ENCODE assay signal across 8 mouse cellular contexts in the genomic region with DNA sequence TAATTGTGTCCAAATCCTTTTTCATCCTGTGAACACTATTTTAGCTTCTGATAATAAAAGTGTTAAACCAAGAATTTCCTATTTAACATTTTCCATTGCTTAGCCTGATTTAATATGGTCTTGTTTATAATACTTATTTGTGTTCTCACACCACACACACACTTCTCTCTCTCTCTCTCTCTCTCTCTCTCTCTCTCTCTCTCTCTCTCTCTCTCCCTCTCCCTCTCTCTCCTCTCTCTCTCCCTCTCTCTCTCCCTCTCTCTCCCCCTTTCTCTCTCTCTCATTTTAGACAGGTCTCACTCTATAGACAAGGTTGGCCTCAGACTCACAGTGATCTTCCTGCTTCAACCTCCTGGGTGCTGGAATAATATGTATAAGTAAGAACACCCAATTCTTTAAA. TPM values are rescaled to one million over a fixed set of nuclear protein-coding genes. Genes with fewer than 3 reads are reported as not detected.
A peak's percentile ranks its signal among the peaks of the same experiment; 100 is the strongest.
DNase-seq lines count a peak whose midpoint lies in the region; ATAC-seq and TF ChIP-seq lines count a peak whose summit lies in the region.

No protein-coding gene starts in this region.

- H3K36me3 ChIP-seq in kidney, postnatal 0 days (ENCODE audit: insufficient read depth, low read length): no peaks in the 10 kb centered on the region
- no peaks in the 10 kb centered on the region for H3K36me3 ChIP-seq in forebrain, embryonic 11.5 days (ENCODE audit: control insufficient read depth, insufficient read depth, low read length)
- no peaks in the 10 kb centered on the region for H3K36me3 ChIP-seq in limb, embryonic 10.5 days
- H3K36me3 ChIP-seq in neural tube, embryonic 12.5 days: no peaks in the 10 kb centered on the region

- peak overlapping the region; percentile 39; the same call in 1 of the 2 replicates for H3K4me3 ChIP-seq in kidney, postnatal 0 days (replicated peaks; ENCODE audit: low read depth, low read length)
- H3K4me3 ChIP-seq in forebrain, embryonic 11.5 days (ENCODE audit: low read depth, low read length): peak overlapping the region; percentile 43; the same call in 1 of the 2 replicates
- H3K4me3 ChIP-seq in limb, embryonic 10.5 days: peak overlapping the region; percentile 57
- no peak overlapping the region for H3K4me3 ChIP-seq in neural tube, embryonic 12.5 days

- no peak for DNase-seq in kidney, postnatal 0 days (ENCODE audit: low spot score)
- no peak for DNase-seq in kidney, adult 11 months
- DNase-seq in forebrain, embryonic 11.5 days (ENCODE audit: low spot score): no peak
- no peak for DNase-seq in limb, embryonic 10.5 days (ENCODE audit: low spot score)
- DNase-seq in cerebellum, postnatal 4 days (ENCODE audit: low spot score in 2 of 2): no peak
- no peak for DNase-seq in layer of hippocampus, adult 9-10 months (ENCODE audit: low spot score)

- peak overlapping the region; percentile 78 for H3K4me2 ChIP-seq in kidney, postnatal 0 days (ENCODE audit: low read length)
- H3K4me2 ChIP-seq in forebrain, embryonic 11.5 days (ENCODE audit: low read depth, low read length, severe bottlenecking): peak overlapping the region; percentile 78
- peak overlapping the region; percentile 79 for H3K4me2 ChIP-seq in neural tube, embryonic 12.5 days (replicated peaks)

- no peaks in the 10 kb centered on the region for H3K9me3 ChIP-seq in kidney, postnatal 0 days (replicated peaks; ENCODE audit: low read length)
- H3K9me3 ChIP-seq in forebrain, embryonic 11.5 days (ENCODE audit: control insufficient read depth, low read length): no peaks in the 10 kb centered on the region
- no peaks in the 10 kb centered on the region for H3K9me3 ChIP-seq in limb, embryonic 10.5 days (replicated peaks)
- H3K9me3 ChIP-seq in neural tube, embryonic 12.5 days: no peaks in the 10 kb centered on the region

- H3K27ac ChIP-seq in kidney, postnatal 0 days: no peak overlapping the region
- no peak overlapping the region for H3K27ac ChIP-seq in forebrain, embryonic 11.5 days (ENCODE audit: low read depth, low read length)
- H3K27ac ChIP-seq in limb, embryonic 10.5 days: no peak overlapping the region
- H3K27ac ChIP-seq in neural tube, embryonic 12.5 days: no peak overlapping the region

- H3K27me3 ChIP-seq in kidney, postnatal 0 days (ENCODE audit: insufficient read depth, low read length): no peaks in the 10 kb centered on the region
- H3K27me3 ChIP-seq in forebrain, embryonic 11.5 days (ENCODE audit: control insufficient read depth, insufficient read depth, low read length): no peaks in the 10 kb centered on the region
- H3K27me3 ChIP-seq in limb, embryonic 10.5 days (ENCODE audit: low read depth, poor library complexity, severe bottlenecking): no peaks in the 10 kb centered on the region
- H3K27me3 ChIP-seq in neural tube, embryonic 12.5 days (replicated peaks): no peaks in the 10 kb centered on the region

- no peak for ATAC-seq in kidney, postnatal 0 days (replicated peaks; ENCODE audit: low FRiP score, low read depth)
- ATAC-seq in forebrain, embryonic 11.5 days (replicated peaks; ENCODE audit: low FRiP score): no peak
- ATAC-seq in neural tube, embryonic 12.5 days (ENCODE audit: low FRiP score, low read depth): no peak
- ATAC-seq in monocyte, adult 5-6 weeks (replicated peaks; ENCODE audit: insufficient number of reproducible peaks, low FRiP score, low TSS enrichment, poor library complexity, severe bottlenecking): no peak

- no peak for TF ChIP-seq CTCF in kidney, postnatal 0 days (IDR thresholded peaks at IDR 0.05; ENCODE audit: low read depth)

- no peaks in the 10 kb centered on the region for H3K4me1 ChIP-seq in kidney, postnatal 0 days (replicated peaks; ENCODE audit: insufficient read depth, low read length)
- H3K4me1 ChIP-seq in forebrain, embryonic 11.5 days (replicated peaks; ENCODE audit: control insufficient read depth, insufficient read depth, low read length): no peaks in the 10 kb centered on the region
- H3K4me1 ChIP-seq in limb, embryonic 10.5 days: peaks cover 18% of the 10 kb centered on the region; the same call in 1 of the 2 replicates
- H3K4me1 ChIP-seq in neural tube, embryonic 12.5 days: 0 out of 2 replicates have a peak, but pooled peaks cover 3% of the 10 kb centered on the region

- no peak overlapping the region for H3K9ac ChIP-seq in kidney, postnatal 0 days (ENCODE audit: low read depth, low read length)
- H3K9ac ChIP-seq in forebrain, embryonic 11.5 days (ENCODE audit: low read length): no peak overlapping the region; the same call in 1 of the 2 replicates
- H3K9ac ChIP-seq in neural tube, embryonic 12.5 days: no peak overlapping the region

RNA-seq across cellular contexts. Expression of a gene that starts 1.0 kb away (rescaled TPM):
- 2.6 and 2.7 TPM in 2 replicates for polyA plus RNA-seq in kidney, postnatal 0 days (2015; fragmentation: Nextera tagmentation; extraction: Ambion mirVana)
- polyA plus RNA-seq in forebrain, embryonic 11.5 days (2014; fragmentation: Nextera tagmentation; extraction: Ambion mirVana): 1.6 and 2.0 TPM in 2 replicates
- polyA plus RNA-seq in limb, embryonic 10.5 days (2016; fragmentation: Nextera tagmentation; extraction: Ambion mirVana): 0.69 and 1.5 TPM in 2 replicates
- 6.4 and 8.6 TPM in 2 replicates for polyA plus RNA-seq in neural tube, embryonic 12.5 days (2016; fragmentation: Nextera tagmentation; extraction: Ambion mirVana)
- 33.8 to 64.4 TPM (median 49.1 TPM) in 3 replicates for total RNA-seq in monocyte, adult 5-6 weeks (2017)
